Mouse (Mus musculus) left cerebral cortex, postnatal 4 days (tissue): ENCODE measurements at regions not wholly inside any gene's neighbourhood (a gene's known extent, or its start where the extent isn't known, plus 50 kb on each side); places are given as distances from the start of the nearest gene placed in this dataset.
A peak's percentile ranks its signal among the peaks of the same experiment; 100 is the strongest.

Experiments
- DNase-seq: peaks from one replicate; pipeline ENCODE4 v3.0.0-alpha.2; 2022
- intact Hi-C: fragments of 180-260 bp; cut with DNase I; formaldehyde crosslinking; loops from one replicate; pipeline ENCODE4 v1.15.1; 2025

DNA sequence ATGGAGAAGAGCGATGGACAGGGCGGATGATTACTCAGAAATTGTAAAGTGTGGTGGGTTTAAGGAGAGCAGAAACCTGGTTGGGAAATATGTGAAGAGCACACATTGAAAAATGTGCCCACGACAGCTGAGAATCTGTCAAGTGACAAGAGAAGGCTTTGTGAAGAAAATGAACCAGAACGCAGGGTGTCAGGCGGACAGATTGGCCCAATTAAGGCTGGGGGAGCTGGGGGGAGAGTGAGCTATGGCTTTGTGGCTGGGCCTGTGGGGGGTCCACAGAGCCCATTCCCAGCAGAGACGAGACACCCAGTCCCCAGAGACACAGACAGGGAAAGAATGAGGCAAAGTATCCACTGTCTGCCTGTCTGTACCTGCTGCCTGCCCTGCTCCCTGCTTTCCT is 153.3 kb downstream of the Shq1 start:
- intact Hi-C loops = no loop called here
- no peak for DNase-seq

GRCm38 (mm10) chr6:100512676-100513075 is 158.3 kb downstream of the Shq1 start:
- peak; percentile 44 for DNase-seq

DNA sequence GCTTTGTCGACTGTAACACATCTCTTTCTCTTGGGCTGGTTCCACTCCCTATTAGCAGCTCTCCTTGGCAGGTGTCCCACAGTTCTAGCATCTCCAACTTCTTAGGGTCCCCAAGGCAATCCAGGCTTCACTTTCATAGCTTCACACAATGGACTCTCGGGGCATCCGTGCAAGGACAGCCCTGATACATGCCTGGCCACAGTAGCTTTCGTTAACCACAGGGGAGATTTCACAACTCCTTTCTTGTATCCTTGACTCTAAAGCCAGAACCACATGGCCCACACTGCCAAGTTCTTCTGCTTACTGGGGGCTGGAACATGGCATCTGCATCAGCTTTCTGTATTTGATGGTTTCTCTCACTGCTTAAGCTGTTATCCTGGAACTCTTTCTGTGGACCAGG is 160.3 kb downstream of the Shq1 start:
- DNase-seq = no peak
- intact Hi-C loops = no loop called here

More at GRCm38 (mm10) chr6:100512676-100513075, 158.3 kb downstream of the Shq1 start:
- intact Hi-C loops = no loop called here

- intact Hi-C loops = no loop called here
- no peak for DNase-seq
Observed at GRCm38 (mm10) chr6:100505506-100506247, 165.3 kb downstream of the Shq1 start.

GRCm38 (mm10) chr6:100502961-100503782 is 167.8 kb downstream of the Shq1 start:
- DNase-seq = peak; percentile 87
- intact Hi-C loops = no loop called here

DNA sequence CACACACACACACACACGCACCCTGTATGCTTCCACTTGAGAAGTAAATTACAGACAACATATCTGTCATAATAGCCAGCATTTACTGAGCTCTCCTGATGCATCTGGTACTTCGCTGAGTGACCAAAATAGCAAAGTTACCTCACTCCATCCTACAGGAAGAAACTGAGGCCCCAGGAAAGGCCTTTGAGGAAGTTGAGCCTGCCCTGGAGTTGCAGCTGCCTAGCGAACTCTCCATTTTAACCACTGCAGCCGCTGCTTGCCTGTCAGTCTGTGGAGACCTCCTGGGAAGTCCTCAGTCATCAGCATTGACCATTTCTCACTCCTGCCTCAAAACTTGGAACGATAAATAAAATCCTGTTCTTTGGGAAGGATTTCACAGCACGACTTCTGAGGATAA is 168.8 kb downstream of the Shq1 start:
- no peak for DNase-seq
- intact Hi-C loops = no loop called here

GRCm38 (mm10) chr6:100500741-100501140 is 170.2 kb downstream of the Shq1 start:
- intact Hi-C loops = no loop called here
- no peak for DNase-seq

- DNase-seq = no peak
- intact Hi-C loops = no loop called here
Observed at GRCm38 (mm10) chr6:100500060-100500459, 170.9 kb downstream of the Shq1 start.

DNA sequence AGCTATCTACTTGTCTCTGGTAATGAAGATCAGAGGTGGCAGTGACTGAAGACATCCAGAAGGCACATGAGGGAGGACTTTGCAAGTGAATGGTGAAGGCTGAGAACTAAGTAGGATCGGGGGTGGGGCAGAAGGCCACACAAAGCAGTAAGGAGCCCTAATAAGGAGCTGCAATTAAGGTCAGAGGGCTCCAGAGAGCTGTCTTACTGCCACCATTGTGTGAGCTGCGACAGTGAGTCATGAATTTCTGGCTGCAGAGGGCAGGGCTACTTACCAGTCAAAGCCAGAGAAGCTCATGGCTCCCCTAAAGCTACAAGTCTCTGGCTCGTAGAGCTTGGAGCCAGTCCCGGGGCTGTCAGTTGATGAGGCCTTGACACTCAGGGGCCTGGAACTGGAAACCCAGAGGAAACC is 172.1 kb downstream of the Shq1 start:
- peak; percentile 19 for DNase-seq
- intact Hi-C loops = no loop called here

DNA sequence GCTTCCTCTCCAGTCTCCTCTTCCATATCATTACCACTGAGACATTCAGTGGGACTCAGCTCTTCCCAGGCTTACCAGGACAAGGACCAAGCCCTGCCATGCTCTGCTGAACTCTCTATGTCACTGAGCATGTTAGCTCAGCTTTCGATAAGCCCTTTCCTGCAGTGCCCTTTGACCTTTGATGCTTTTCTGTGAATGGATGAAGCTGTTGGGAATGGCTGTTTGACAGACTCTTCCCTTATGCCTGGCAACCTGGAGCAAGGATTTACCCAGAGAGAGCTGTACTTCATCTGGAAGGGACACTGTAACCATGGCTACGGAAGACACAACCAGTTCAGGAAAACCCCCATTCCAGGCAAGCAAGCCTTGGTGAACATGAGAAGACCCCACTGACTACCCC is 172.8 kb downstream of the Shq1 start:
- intact Hi-C loops = no loop called here
- DNase-seq = no peak

DNA sequence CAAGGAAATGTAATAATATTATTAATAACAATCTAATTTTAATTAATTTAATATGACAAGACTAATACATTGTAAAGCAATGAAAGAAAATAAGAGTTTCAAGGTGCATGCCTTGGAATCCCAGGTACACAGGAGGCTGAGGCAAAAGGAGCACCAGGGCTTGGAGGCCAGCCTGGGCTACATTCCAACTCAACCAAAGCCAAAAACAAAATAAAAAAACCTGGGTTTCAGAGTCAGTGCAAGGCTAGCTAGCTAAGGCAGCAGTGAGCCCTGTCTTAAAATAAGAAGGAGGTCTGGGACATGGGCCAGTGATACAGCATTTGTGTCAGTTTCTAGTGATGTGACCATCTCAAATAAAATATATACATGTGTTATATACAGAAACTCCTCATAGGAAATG is 174.8 kb downstream of the Shq1 start:
- DNase-seq = no peak
- intact Hi-C loops = no loop called here

DNA sequence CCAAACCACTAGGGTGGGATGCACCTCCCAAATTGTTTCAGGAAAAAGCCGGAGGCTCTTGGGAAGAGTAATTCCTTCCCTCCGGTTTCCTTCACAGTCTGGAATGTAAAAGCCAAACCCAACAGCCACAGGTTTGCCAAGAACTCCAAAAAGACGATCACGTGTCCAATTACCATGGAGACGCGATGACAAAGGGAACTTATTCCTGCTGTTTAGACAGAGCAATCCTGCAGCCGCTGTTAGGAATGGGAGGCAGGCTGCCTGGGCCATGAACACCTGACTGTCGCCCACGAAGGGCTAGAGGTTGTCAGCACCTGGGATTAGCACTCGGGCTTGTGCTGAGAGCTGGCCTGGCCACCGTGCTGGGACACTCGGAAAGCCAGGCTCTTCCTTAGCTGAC is 175.8 kb downstream of the Shq1 start:
- intact Hi-C loops = no loop called here

GRCm38 (mm10) chr6:100493558-100493957 is 177.4 kb downstream of the Shq1 start:
- no peak for DNase-seq
- intact Hi-C loops = no loop called here

More for the DNA sequence above, 175.8 kb downstream of the Shq1 start:
- no peak for DNase-seq

DNA sequence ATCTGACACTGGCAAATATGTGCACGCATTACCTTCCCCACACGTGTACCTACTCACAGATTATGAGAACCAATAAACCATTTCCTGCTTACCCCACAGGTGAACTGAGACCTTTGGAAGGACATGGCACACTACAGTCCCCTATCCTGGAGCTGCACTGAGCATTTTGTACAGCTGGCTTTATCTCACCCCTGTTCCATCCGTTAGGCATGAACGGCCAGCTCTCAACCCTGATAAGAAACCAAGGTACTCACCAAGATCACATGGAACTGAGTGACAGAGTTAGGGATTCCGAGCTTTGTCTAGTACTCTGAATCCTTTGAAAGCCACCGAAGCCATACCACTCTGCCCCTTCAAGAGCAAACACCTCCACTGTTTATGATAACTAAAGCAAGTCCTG is 179.1 kb downstream of the Shq1 start:
- DNase-seq = no peak
- intact Hi-C loops = no loop called here

DNA sequence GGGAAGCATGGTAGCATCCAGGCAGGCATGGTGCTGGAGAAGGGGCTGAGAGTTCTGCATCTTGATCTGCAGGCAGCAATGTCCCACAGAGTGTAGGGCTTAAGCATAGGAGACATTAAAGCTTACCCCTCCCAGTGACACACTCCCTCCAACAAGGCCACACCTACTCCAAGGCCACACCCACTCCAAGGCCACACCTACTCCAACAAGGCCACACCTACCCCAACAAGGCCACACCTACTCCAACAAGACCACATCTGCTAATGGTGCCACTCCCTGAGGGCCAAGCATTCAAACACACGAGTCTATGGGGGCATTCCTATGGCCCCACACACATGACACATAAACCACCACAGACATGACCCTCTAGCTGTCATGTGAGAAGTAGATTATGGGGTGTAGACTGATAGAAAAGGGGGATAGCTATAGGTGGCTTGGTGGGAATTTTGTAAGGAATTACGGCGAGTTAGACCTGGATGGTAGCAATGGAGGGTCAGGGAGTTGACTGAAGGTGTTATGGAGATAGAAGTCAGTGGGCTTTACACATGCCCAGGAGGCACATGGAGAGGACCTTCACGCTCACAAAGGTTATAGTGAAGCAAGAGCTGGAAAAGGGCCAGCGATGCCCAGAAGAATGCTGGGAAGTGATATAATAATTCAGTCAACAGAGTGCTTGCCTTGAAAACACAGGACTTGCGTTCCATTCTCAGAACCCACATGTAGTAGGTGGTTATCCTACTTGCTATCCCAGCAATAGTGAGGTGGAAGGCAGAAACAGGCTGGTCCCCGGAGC is 179.8 kb downstream of the Shq1 start:
- DNase-seq = no peak
- intact Hi-C loops = no loop called here

DNA sequence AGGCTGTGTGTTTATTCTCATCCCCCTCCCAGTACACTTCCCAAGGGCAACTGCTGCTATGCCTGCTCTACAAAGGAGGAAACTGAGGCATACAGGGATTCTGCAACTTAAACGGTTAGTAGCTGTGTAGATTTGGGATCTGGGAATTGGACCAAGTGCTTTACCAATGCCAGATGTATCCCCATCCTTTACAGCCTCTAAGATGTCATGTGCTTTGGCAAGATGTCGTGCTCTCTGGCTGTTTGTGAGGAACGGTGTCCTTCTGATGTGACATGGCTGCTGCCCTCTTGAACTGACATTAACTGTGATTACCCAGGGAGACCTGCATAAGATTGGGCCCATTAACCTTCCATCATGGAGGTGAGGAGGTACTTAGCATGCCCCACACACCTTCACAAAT is 187.1 kb downstream of the Shq1 start:
- DNase-seq = no peak

GRCm38 (mm10) chr6:100483084-100483810 is 187.7 kb downstream of the Shq1 start:
- DNase-seq = no peak
- intact Hi-C loops = no loop called here

More for the DNA sequence above, 187.1 kb downstream of the Shq1 start:
- intact Hi-C loops = no loop called here

GRCm38 (mm10) chr6:100482572-100482971 is 188.4 kb downstream of the Shq1 start:
- intact Hi-C loops = no loop called here
- DNase-seq = no peak

- intact Hi-C loops = no loop called here
- DNase-seq = no peak
Observed at GRCm38 (mm10) chr6:100480525-100480924, 190.4 kb downstream of the Shq1 start.

DNA sequence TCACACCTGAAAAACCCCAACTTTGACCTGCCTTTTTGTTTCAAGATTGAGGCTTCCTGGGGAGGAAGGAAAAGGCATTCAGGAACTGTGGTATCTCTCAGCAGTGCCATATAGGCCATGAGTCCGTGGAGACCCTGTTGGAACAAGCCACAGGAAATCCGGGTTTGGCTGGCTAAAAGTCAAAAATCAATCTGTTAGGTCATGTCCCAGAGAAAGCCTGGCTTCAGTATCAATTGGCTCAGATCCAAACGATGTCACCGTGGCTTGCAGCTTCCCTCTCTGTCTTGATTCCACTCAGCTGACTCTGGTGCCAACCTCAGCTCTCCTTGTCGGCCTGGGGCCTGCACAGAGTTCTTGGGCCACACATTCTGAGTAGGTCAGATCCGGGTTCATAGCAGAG is 191.1 kb downstream of the Shq1 start:
- intact Hi-C loops = no loop called here
- peak; percentile 61 for DNase-seq

- no peak for DNase-seq
- intact Hi-C loops = no loop called here
Observed at GRCm38 (mm10) chr6:100479455-100479854, 191.5 kb downstream of the Shq1 start.
